Mouse (Mus musculus) CD4-positive helper T cell, adult 2 months (primary cell): ENCODE data around the gene Sept1.

Experiments
- DNase-seq: peaks from one replicate; pipeline ENCODE4 v3.0.0-alpha.2; 2012; ENCODE audit warnings: low read depth, missing footprints, low spot score

Sept1 gene

DNA sequence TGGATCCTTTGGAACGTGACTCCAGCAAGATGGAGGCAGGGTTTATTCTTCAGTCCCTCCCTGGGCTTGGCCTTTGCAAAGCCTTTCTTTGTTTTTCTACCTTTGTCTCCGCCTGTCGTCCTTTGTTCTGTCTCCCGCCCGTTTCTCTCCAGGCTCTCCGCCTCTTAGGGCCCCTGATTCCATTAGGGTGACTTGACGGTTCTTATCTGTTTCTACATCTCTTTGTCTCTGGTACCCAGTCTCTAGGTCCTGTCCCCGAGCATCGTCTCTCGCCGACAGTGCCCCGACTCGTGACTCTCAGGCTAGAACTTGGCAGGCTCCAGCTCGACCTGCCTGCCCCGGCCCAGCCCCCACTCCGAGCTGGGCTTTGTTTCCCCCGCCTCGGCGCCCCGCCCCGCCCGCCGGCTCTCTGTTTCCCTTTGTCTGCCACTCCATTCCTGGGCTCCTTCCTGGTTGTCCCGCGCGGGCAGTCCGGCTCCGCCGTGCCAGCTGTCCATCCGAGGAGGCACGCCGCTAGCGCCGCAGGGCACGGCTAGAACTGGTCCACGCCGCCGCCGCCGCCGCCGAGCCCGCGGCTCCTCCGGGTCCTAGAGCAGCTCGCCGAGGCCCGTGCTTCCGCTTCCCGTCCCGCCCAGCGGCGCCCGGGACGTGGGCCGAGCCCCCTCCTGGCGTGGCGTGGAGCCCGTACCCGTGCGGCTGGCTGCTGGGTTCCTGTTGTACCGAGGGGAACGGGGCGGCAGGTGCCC lies at the start of gene Sept1, which contains the start of gene Zfp553:
Sept1 (minus strand) TSS at position 509 of the 746 bp plus-strand sequence.
Zfp553 (plus strand) TSS at position 440 of the 746 bp plus-strand sequence.
- DNase-seq: peak; percentile 88

DNA sequence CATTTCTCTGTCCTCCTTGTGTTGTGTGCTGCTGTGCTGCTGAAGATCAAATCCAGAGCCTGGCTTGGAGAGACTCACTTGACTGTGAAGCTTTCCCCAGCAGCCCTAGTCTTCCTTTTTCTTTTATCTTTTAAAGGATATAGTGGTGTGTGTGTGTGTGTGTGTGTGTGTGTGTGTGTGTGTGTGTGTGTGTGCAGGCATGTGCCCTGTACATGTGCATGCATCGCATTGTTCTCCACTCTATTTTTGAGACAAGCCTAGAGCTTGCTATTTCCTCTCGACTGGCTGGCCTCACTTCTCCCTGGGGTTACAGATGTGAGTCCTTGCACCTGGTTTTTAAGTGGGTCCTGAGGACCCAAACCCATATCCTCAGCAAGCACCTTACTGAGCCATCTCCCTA lies 49.3 kb upstream of the Sept1 start:
- no peak for DNase-seq

GRCm38 (mm10) chr7:127281114-127281513 lies 48.2 kb upstream of the Sept1 start:
- DNase-seq: peak; percentile 62

GRCm38 (mm10) chr7:127280092-127280491 lies 47.2 kb upstream of the Sept1 start:
- DNase-seq: no peak

- peak; percentile 82 for DNase-seq
Measured at GRCm38 (mm10) chr7:127278311-127278710, 45.4 kb upstream of the Sept1 start.

GRCm38 (mm10) chr7:127276519-127276961 lies 43.6 kb upstream of the Sept1 start:
- no peak for DNase-seq

- peak; percentile 96 for DNase-seq
Measured at GRCm38 (mm10) chr7:127273925-127274789, 41.2 kb upstream of the Sept1 start, which contains the start of gene Sephs2. Gene Sephs2, minus strand, starts transcription at chr7:127274055.

GRCm38 (mm10) chr7:127273118-127273923 lies 40.4 kb upstream of the Sept1 start:
- DNase-seq: peak; percentile 34

- DNase-seq: no peak
Measured at GRCm38 (mm10) chr7:127272566-127272965, 39.6 kb upstream of the Sept1 start.

DNA sequence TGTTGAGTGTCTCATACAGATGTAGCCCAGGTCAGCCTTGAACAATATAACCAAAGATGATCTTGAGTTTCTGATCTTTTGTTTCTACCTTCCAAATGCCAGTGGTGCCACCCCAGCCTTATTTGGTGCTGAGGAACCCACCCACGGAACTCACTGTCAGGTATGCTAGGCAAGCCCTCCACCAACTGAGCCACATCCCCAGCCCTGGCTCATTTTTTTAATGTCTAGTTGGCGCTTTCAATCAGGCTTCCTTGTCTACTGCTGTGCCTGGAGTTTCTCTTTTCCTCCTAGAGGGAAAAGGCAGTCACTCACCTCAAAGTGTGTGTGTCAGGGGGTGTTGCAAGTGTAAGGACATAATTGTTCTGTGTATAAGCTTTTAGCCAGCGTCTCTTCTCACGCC lies 38.2 kb upstream of the Sept1 start:
- DNase-seq: no peak

DNA sequence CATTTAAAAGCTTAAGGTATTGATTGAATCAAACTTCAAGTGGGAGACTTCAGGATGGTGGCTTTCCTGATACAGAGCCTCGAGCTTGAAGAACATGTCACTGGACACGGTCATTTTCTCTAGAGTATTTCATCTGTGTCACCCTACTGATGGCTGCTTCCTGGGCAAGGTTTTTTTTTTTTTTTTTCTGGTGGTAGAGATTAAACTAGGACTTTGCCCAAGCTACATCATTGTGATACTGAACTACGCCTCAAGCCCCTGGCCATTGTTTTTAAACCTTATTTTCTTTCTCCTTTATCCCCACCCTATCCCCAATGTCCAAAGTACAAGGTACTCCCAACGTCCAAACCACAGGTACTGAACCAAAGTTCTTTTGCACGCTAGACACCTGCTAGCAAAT lies 37.7 kb upstream of the Sept1 start:
- DNase-seq: no peak

- no peak for DNase-seq
Measured at GRCm38 (mm10) chr7:127270256-127270655, 37.3 kb upstream of the Sept1 start.

DNA sequence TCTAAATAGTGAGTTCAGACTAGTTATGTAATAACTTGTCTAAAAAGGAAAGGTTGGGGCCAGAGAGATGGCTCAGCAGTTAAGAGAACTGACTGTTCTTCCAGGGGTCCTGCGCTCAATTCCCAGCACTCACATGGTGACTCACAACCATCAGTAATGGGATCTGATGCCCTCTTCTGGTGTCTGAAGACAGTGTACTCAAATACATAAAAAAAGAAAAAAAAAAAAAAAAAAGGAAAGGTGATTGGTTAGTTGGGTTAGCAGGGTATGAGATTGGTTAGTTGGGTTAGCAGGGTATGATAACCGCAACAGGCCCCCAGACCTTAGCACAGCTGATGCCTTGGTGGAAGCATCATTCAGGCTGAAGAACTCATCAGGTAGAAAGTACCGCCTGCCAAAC lies 30.6 kb upstream of the Sept1 start:
- no peak for DNase-seq

DNA sequence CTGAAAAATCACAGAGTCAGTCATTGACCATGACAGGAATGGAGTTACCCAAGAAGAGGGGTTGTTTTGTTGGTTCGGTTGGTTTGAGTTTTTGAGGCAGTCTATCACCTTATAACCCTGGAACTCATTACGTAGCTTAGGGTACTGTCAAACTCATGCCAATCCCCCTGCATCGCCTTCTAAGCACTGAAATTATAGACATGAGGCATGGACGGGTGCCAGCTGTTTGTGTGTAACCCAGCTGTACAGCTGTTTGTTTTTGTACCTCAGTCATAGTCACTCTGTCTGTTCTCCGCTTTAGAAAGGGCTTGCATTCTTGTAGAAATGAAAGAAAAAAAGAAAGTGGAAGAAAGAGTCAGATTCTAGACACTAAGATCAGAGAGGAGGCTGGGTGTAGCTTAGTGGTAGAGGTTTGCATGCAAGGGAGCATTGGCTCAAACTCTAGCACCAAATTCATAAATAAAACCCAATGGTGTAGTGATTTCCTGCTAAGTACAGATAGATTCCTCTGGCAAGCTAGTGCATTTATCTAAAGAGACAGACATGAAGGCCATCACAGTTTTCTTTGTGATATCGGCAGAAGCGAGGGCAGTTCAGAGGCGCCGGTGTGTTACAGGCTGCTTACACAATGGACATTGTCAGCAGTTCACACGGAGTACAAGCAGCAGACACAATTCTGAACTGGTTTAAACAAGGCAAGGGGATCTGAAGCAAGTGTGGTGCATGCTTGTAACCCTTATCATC lies 29.5 kb upstream of the Sept1 start:
- no peak for DNase-seq

DNA sequence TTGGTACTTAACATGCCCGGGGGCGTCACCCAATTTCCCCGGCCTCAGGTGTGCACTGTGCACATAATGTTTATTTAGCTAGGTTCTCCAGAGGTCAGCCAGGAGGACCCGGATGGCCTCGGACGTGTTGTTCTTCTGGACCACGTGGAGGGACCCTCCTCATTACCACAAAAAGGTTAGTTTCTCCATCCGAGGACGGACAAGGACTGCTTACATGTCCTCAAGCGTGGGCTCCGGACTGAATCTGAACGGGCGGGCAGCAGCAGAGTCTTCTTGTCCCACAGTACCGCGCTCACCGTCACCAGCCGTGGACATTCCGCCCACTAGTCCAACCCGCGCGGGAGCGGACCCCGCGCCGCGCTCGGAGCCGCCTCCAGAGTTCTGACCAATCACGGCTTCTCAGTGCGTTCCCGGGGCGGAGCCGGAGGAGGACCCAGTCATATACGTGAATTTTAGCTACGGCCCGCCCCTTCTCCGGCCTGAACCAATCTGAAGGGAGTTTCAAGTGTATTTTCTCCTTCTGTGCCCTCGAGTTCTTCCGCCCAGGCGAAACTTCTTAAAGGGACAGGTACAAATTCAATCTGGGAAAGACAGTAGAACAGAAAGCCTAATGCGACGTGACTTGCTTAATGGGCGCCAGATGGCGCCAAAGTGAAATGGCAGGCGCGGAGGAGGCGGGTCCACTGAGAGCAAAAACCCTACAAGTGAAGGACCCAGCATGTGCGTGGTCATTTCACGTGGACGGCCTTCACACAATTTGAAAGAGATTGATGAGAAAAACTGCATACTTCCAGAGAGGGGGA lies 27.6 kb upstream of the Sept1 start, which contains the start of gene Dctpp1:
Dctpp1 (minus strand) TSS at position 401 of the 803 bp plus-strand sequence.
- DNase-seq: peak; percentile 99

GRCm38 (mm10) chr7:127259186-127259905 lies 26.4 kb upstream of the Sept1 start:
- no peak for DNase-seq

- no peak for DNase-seq
Measured at GRCm38 (mm10) chr7:127256518-127256917, 23.6 kb upstream of the Sept1 start.

DNA sequence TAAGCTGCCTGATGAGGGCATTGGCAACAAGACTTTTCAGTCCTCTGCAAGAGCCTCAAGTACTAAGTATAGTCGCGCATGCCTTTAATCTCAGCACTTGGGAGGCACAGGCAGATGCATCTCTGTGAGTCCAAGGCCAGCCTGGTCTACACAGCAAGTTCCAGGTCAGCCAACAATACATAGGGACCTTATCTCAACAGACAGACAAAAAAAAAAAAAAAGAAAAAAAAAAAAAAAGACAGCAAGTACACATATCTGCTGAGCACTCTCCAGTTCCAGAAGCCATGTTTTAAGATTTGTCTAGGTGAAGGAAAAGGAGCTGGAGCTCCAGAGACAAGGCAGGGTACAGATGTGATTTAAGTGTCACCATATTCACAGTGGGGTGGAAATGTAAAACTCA lies 23.0 kb upstream of the Sept1 start:
- DNase-seq: no peak

DNA sequence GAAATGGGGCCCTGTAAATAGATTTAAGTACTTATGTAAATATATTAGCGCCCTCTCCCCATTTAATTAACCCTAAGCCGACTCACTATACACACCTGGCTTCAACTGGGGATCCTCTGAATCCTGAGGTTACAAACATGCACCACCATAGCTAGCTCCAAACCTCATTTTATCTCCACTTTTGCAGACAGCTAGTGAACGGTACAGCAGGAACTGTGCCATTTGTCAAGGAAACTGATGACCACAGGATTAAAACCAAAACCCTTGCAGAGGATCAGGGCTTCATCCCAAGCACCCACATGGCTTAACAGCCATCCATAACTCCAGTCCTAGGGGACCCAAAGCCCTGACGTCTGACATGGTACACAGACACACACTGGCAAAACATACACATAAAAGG lies 22.1 kb upstream of the Sept1 start:
- DNase-seq: no peak
